Mouse (Mus musculus) lung, embryonic 14.5 days (tissue): ENCODE results near the gene Ubash3b. TPM values are rescaled to one million over a fixed set of nuclear protein-coding genes. Genes with fewer than 3 reads are reported as not detected.

Experiments
- ATAC-seq: fragments of 200-750 bp; cut with Nextera tagmentation; 2 replicates; pipeline ENCODE4 v1.8.0; 2017; ENCODE audit warnings: mild to moderate bottlenecking, moderate TSS enrichment, moderate library complexity; ENCODE audit not compliant: insufficient read depth
- DNase-seq: peaks from one replicate; pipeline ENCODE4 v3.0.0-alpha.2; 2015
- H3K27ac ChIP-seq: fragments of 300-500 bp; sonication (generic); 2 replicates; pipeline ENCODE4 v1.5.1; 2014; ENCODE audit warnings: low read depth, mild to moderate bottlenecking, moderate library complexity
- H3K27me3 ChIP-seq: fragments of 300-500 bp; sonication (generic); 2 replicates; pipeline ENCODE4 v1.6.1; 2014; ENCODE audit warnings: low read length, control low read depth; ENCODE audit not compliant: insufficient read depth
- H3K36me3 ChIP-seq: fragments of 300-500 bp; sonication (generic); 2 replicates; pipeline ENCODE4 v1.6.1; 2014; ENCODE audit warnings: control low read depth; ENCODE audit not compliant: insufficient read depth
- H3K4me1 ChIP-seq: fragments of 300-500 bp; sonication (generic); 2 replicates; pipeline ENCODE4 v1.6.1; 2014; ENCODE audit warnings: antibody characterized with exemption, control low read depth; ENCODE audit not compliant: insufficient read depth
- H3K4me2 ChIP-seq: fragments of 300-500 bp; sonication (generic); 2 replicates; pipeline ENCODE4 v1.6.1; 2014; ENCODE audit warnings: mild to moderate bottlenecking
- H3K4me3 ChIP-seq: fragments of 300-500 bp; sonication (generic); 2 replicates; pipeline ENCODE4 v1.5.1; 2014; ENCODE audit warnings: low read depth, low read length
- H3K9ac ChIP-seq: fragments of 300-500 bp; sonication (generic); 2 replicates; pipeline ENCODE4 v1.6.1; 2014
- H3K9me3 ChIP-seq: fragments of 300-500 bp; sonication (generic); 2 replicates; pipeline ENCODE4 v1.6.1; 2016; ENCODE audit warnings: low read depth, low read length, control low read depth
- CTCF ChIP-seq: IDR thresholded peaks from 2 replicates; pipeline ENCODE4 v1.5.1; 2016; ENCODE audit warnings: antibody characterized with exemption, low read depth
- WGBS: fragments of 180-500 bp; shearing (Covaris S2); extraction: QIAGEN DNeasy Blood & Tissue Kit; methylation state at CpG from one replicate; pipeline ENCODE4 v1.1.7; 2014; 5-methylcytosine and 5-hydroxymethylcytosine counted together
- polyA plus RNA-seq: library from polyadenylated mRNA; unstranded; fragments of >200 nt; fragmentation: Nextera tagmentation; extraction: Ambion mirVana; gene quantifications from 2 replicates; pipeline ENCODE4 v1.2.1, GENCODE M21; 2014

Gene Ubash3b
- polyA plus RNA-seq, 1 experiment from 2014 or later, result 8.0 TPM

GRCm38 (mm10) chr9:41195742-41196311 is 34.3 kb upstream of the Ubash3b start:
- H3K4me2 ChIP-seq, result no peak overlapping the region
- DNase-seq (no peak), ATAC-seq (no peak)
- no peaks in the 10 kb centered on the region for H3K27me3 ChIP-seq
- H3K36me3 ChIP-seq, result no peaks in the 10 kb centered on the region
- no peaks in the 10 kb centered on the region for H3K4me1 ChIP-seq
- H3K27ac ChIP-seq, result no peak overlapping the region
- H3K4me3 ChIP-seq, result no peak overlapping the region
- 73% methylated on average over 10 of the region's 10 CpGs for WGBS
- no peak for TF ChIP-seq CTCF
- H3K9me3 ChIP-seq, result no peaks in the 10 kb centered on the region
- no peak overlapping the region for H3K9ac ChIP-seq

- Histone ChIP-seq H3K27ac (no peak overlapping the region), H3K9me3 (no peaks in the 10 kb centered on the region), H3K4me3 (no peak overlapping the region), H3K36me3 (no peaks in the 10 kb centered on the region), H3K4me2 (no peak overlapping the region), H3K27me3 (no peaks in the 10 kb centered on the region), H3K4me1 (no peaks in the 10 kb centered on the region), H3K9ac (no peak overlapping the region)
- ATAC-seq (no peak), DNase-seq (no peak)
- no peak for TF ChIP-seq CTCF
- WGBS, result 63% methylated on average over 9 of the region's 9 CpGs
Measured at GRCm38 (mm10) chr9:41191651-41192210, 30.2 kb upstream of the Ubash3b start.

- no peak overlapping the region for H3K9ac ChIP-seq
- DNase-seq (peak; percentile 92), ATAC-seq (peak; percentile 80)
- H3K36me3 ChIP-seq, result no peaks in the 10 kb centered on the region
- no peaks in the 10 kb centered on the region for H3K4me1 ChIP-seq
- H3K27ac ChIP-seq, result no peak overlapping the region
- TF ChIP-seq CTCF, result peak; percentile 99
- WGBS, result 22% methylated on average over 9 of the region's 9 CpGs
- no peaks in the 10 kb centered on the region for H3K27me3 ChIP-seq
- H3K4me2 ChIP-seq, result no peak overlapping the region
- H3K9me3 ChIP-seq, result no peaks in the 10 kb centered on the region
- H3K4me3 ChIP-seq, result no peak overlapping the region
Measured at GRCm38 (mm10) chr9:41190745-41191482, 29.4 kb upstream of the Ubash3b start.

GRCm38 (mm10) chr9:41187939-41188338 is 26.4 kb upstream of the Ubash3b start:
- no peak overlapping the region for H3K27ac ChIP-seq
- H3K36me3 ChIP-seq, result no peaks in the 10 kb centered on the region
- H3K4me3 ChIP-seq, result no peak overlapping the region
- H3K9me3 ChIP-seq, result no peaks in the 10 kb centered on the region
- TF ChIP-seq CTCF, result no peak
- no peak overlapping the region for H3K4me2 ChIP-seq
- H3K4me1 ChIP-seq, result no peaks in the 10 kb centered on the region
- H3K9ac ChIP-seq, result no peak overlapping the region
- DNase-seq (no peak), ATAC-seq (no peak)
- 81% methylated on average over 4 of the region's 4 CpGs for WGBS
- H3K27me3 ChIP-seq, result no peaks in the 10 kb centered on the region

- DNase-seq, result no peak
- no peak for TF ChIP-seq CTCF
- no peak overlapping the region for H3K4me3 ChIP-seq
- no peak overlapping the region for H3K9ac ChIP-seq
- H3K4me2 ChIP-seq, result no peak overlapping the region
- no peaks in the 10 kb centered on the region for H3K27me3 ChIP-seq
- WGBS, result 90% methylated on average over 9 of the region's 9 CpGs
- no peak for ATAC-seq
- H3K27ac ChIP-seq, result no peak overlapping the region
- no peaks in the 10 kb centered on the region for H3K9me3 ChIP-seq
- H3K4me1 ChIP-seq, result no peaks in the 10 kb centered on the region
- no peaks in the 10 kb centered on the region for H3K36me3 ChIP-seq
Measured at GRCm38 (mm10) chr9:41187498-41187897, 26.0 kb upstream of the Ubash3b start.

- Histone ChIP-seq H3K4me3 (no peak overlapping the region), H3K27ac (no peak overlapping the region)
Measured at GRCm38 (mm10) chr9:41185331-41185730, 23.8 kb upstream of the Ubash3b start.

GRCm38 (mm10) chr9:41182550-41182949 is 21.1 kb upstream of the Ubash3b start:
- DNase-seq, result peak; percentile 74
- H3K4me1 ChIP-seq, result no peaks in the 10 kb centered on the region
- peak; percentile 75 for TF ChIP-seq CTCF
- no peak overlapping the region for H3K27ac ChIP-seq
- H3K9me3 ChIP-seq, result no peaks in the 10 kb centered on the region
- no peaks in the 10 kb centered on the region for H3K36me3 ChIP-seq
- H3K27me3 ChIP-seq, result no peaks in the 10 kb centered on the region
- no peak overlapping the region for H3K4me2 ChIP-seq
- peak; percentile 35 for ATAC-seq
- no peak overlapping the region for H3K9ac ChIP-seq
- no peak overlapping the region for H3K4me3 ChIP-seq

More at GRCm38 (mm10) chr9:41185331-41185730, 23.8 kb upstream of the Ubash3b start:
- WGBS, result 37% methylated on average over 9 of the region's 9 CpGs
- Histone ChIP-seq H3K9me3 (no peaks in the 10 kb centered on the region), H3K36me3 (no peaks in the 10 kb centered on the region), H3K4me1 (no peaks in the 10 kb centered on the region), H3K4me2 (no peak overlapping the region), H3K9ac (no peak overlapping the region), H3K27me3 (no peaks in the 10 kb centered on the region)
- DNase-seq (peak; percentile 20), ATAC-seq (no peak)
- TF ChIP-seq CTCF, result no peak
